Mouse (Mus musculus) midbrain, postnatal 0 days (tissue): ENCODE measurements around the gene Kalrn. TPM values are rescaled to one million over a fixed set of nuclear protein-coding genes. Genes with fewer than 3 reads are reported as not detected.

ENCODE experiments used
- ATAC-seq: fragments of 200-750 bp; cut with Nextera tagmentation; 2 replicates; pipeline ENCODE4 v1.8.0; 2017; ENCODE audit warnings: moderate number of reproducible peaks, mild to moderate bottlenecking, moderate TSS enrichment, moderate library complexity; ENCODE audit not compliant: low FRiP score
- DNase-seq: peaks from one replicate; pipeline ENCODE4 v3.0.0-alpha.2; 2015; ENCODE audit warnings: low spot score
- H3K27ac ChIP-seq: fragments of 300-500 bp; sonication (generic); 2 replicates; pipeline ENCODE4 v1.5.1; 2014; ENCODE audit warnings: low read depth, mild to moderate bottlenecking, low read length, mixed read lengths
- H3K27me3 ChIP-seq: fragments of 300-500 bp; sonication (generic); 2 replicates; pipeline ENCODE4 v1.6.1; 2014; ENCODE audit warnings: low read length, control low read depth, mixed read lengths; ENCODE audit not compliant: insufficient read depth
- H3K36me3 ChIP-seq: fragments of 300-500 bp; sonication (generic); 2 replicates; pipeline ENCODE4 v1.6.1; 2014; ENCODE audit warnings: low read length, control low read depth, mixed read lengths; ENCODE audit not compliant: insufficient read depth
- H3K4me1 ChIP-seq: fragments of 300-500 bp; sonication (generic); 2 replicates; pipeline ENCODE4 v1.6.1; 2014; ENCODE audit warnings: mild to moderate bottlenecking, control low read depth, antibody characterized with exemption, low read length, mixed read lengths; ENCODE audit not compliant: insufficient read depth
- H3K4me2 ChIP-seq: fragments of 300-500 bp; sonication (generic); 2 replicates; pipeline ENCODE4 v1.6.1; 2014; ENCODE audit warnings: low read depth, mild to moderate bottlenecking, low read length, mixed read lengths; ENCODE audit not compliant: poor library complexity, severe bottlenecking
- H3K4me3 ChIP-seq: fragments of 300-500 bp; sonication (generic); 2 replicates; pipeline ENCODE4 v1.5.1; 2014; ENCODE audit warnings: low read depth, mild to moderate bottlenecking, low read length, moderate library complexity
- H3K9ac ChIP-seq: fragments of 300-500 bp; sonication (generic); replicated peaks from 2 replicates; pipeline ENCODE4 v1.6.1; 2014; ENCODE audit warnings: mild to moderate bottlenecking, low read length, moderate library complexity, mixed read lengths; ENCODE audit not compliant: poor library complexity, severe bottlenecking
- H3K9me3 ChIP-seq: fragments of 300-500 bp; sonication (generic); 2 replicates; pipeline ENCODE4 v1.6.1; 2016; ENCODE audit warnings: low read length, control low read depth
- CTCF ChIP-seq: IDR thresholded peaks from 2 replicates; pipeline ENCODE4 v1.5.1; 2016; ENCODE audit warnings: antibody characterized with exemption, mild to moderate bottlenecking
- WGBS: fragments of 180-500 bp; shearing (Covaris S2); extraction: QIAGEN DNeasy Blood & Tissue Kit; methylation state at CpG from one replicate; pipeline ENCODE4 v1.1.7; 2014; 5-methylcytosine and 5-hydroxymethylcytosine counted together
- polyA plus RNA-seq: library from polyadenylated mRNA; unstranded; fragments of >200 nt; fragmentation: Nextera tagmentation; extraction: Ambion mirVana; gene quantifications from 2 replicates; pipeline ENCODE4 v1.2.1, GENCODE M21; 2015
- total RNA-seq: library from RNA; depleted of rRNA; stranded (reverse); fragments of >200 nt; gene quantifications from 2 replicates; pipeline ENCODE4 v1.2.3, GENCODE M21; 2014

Gene Kalrn
- total and polyA plus RNA-seq, 2 experiments from 2014 or later, result 23.6 to 128 TPM

DNA sequence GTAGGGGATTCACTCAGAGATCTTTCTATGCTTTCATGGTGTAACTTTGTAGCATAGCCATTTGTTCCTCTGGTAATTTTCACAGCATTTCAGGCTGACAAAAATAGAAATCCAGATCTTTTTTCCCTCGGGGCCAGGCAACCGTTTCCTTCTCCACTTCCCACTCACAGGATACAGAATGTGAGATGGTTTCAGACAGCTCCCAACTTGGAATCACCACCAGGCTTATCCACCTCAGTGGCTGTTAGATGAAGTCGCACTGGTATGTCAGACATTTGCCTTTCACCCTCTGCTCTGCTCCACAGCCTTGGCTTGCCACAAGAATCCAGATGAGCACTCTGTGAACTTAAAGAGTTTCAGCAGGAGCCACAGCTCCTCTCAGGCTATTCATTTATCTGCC, 48.1 kb downstream of the Kalrn start:
- ATAC-seq, result no peak
- no peaks in the 10 kb centered on the region for H3K36me3 ChIP-seq
- no peak for DNase-seq
- no peak overlapping the region for H3K4me3 ChIP-seq
- no peak for TF ChIP-seq CTCF
- H3K9ac ChIP-seq, result no peak overlapping the region
- H3K4me1 ChIP-seq, result peaks cover 5% of the 10 kb centered on the region; the same call in 1 of the 2 replicates
- no peak overlapping the region for H3K4me2 ChIP-seq
- WGBS, result 50% methylated on average over 3 of the region's 3 CpGs
- H3K27ac ChIP-seq, result 0 out of 2 replicates have a peak overlapping the region, but pooled peaks have one; percentile 32
- no peaks in the 10 kb centered on the region for H3K27me3 ChIP-seq
- no peaks in the 10 kb centered on the region for H3K9me3 ChIP-seq

DNA sequence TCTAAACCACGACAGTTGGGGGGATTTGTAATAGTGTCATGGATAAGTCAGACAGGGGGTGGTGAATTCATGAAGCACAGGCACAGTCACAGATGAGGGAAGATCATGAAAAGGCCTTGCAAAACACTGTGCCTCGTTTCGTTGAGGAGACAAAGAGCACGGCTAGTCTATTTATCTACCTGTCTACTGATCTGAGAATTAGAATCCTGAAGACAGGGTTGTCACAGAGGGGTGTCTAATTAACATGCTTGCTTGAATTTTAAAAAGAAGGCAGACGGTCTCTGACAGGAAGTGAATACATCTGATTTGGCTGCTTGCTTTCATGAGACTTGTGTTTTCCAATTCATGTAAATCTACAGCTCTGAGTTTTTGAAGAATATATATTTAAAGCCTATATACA, 52.3 kb downstream of the Kalrn start:
- H3K27me3 ChIP-seq, result no peaks in the 10 kb centered on the region
- no peak overlapping the region for H3K9ac ChIP-seq
- no peaks in the 10 kb centered on the region for H3K9me3 ChIP-seq
- H3K27ac ChIP-seq, result no peak overlapping the region
- 16% methylated on average over 5 of the region's 5 CpGs for WGBS
- H3K4me2 ChIP-seq, result no peak overlapping the region
- DNase-seq (no peak), ATAC-seq (no peak)
- peaks cover 11% of the 10 kb centered on the region; the same call in 1 of the 2 replicates for H3K4me1 ChIP-seq
- no peak overlapping the region for H3K4me3 ChIP-seq
- H3K36me3 ChIP-seq, result no peaks in the 10 kb centered on the region
- no peak for TF ChIP-seq CTCF

DNA sequence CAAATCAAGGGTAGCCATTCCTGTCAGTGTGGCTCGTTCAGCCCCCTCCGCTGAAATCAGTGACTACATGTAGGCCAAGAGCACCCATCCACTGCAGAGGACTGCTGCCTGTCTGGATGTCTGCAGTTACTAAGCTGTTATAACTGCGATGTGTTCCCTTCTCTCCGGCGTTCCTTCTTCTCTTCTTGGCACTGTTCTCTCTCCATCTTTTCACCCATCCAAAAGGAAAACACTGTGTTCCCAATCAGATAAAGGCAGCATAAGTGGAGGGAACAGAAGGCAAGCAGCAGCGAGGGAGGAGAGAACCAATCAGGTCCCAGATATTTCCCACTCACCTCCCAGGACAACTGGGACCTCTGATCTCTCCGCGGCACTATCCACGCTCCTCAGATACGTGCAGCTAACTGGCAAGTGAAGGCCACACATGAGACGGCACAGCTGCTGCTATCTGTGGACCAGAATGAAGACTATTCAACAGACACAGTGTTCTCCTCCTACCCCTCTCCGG, 56.4 kb downstream of the Kalrn start:
- Histone ChIP-seq H3K27me3 (no peaks in the 10 kb centered on the region), H3K36me3 (no peaks in the 10 kb centered on the region), H3K4me2 (no peak overlapping the region), H3K9me3 (no peaks in the 10 kb centered on the region), H3K4me1 (peaks cover 14% of the 10 kb centered on the region), H3K9ac (no peak overlapping the region), H3K4me3 (no peak overlapping the region), H3K27ac (no peak overlapping the region)
- 74% methylated on average over 12 of the region's 12 CpGs for WGBS
- no peak for ATAC-seq
- DNase-seq, result no peak
- TF ChIP-seq CTCF, result no peak

DNA sequence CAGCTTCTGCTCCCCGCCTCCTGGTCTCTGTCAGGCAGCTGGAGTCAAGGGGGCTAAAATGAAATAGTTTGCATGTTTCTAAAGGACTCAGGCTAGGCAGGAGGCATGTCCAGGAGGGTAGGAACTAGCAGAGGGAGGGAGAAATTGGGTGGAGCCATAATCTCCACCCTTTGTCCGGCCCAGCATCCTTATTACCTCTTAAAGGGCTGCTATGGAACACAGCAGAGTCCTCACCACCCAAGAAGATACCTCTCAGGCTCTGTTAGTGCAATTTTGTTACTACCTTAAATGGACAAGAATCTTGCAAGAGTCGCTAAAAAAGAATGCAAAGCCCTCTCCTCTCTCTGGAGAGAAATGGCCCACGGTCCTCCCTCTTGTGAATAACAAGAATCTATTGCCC, 57.8 kb downstream of the Kalrn start:
- WGBS, result 76% methylated on average over 4 of the region's 4 CpGs
- Histone ChIP-seq H3K4me3 (no peak overlapping the region), H3K9me3 (no peaks in the 10 kb centered on the region), H3K4me1 (peaks cover 14% of the 10 kb centered on the region), H3K36me3 (no peaks in the 10 kb centered on the region), H3K9ac (no peak overlapping the region), H3K27ac (no peak overlapping the region), H3K27me3 (no peaks in the 10 kb centered on the region), H3K4me2 (no peak overlapping the region)
- no peak for DNase-seq
- no peak for TF ChIP-seq CTCF
- ATAC-seq, result no peak

DNA sequence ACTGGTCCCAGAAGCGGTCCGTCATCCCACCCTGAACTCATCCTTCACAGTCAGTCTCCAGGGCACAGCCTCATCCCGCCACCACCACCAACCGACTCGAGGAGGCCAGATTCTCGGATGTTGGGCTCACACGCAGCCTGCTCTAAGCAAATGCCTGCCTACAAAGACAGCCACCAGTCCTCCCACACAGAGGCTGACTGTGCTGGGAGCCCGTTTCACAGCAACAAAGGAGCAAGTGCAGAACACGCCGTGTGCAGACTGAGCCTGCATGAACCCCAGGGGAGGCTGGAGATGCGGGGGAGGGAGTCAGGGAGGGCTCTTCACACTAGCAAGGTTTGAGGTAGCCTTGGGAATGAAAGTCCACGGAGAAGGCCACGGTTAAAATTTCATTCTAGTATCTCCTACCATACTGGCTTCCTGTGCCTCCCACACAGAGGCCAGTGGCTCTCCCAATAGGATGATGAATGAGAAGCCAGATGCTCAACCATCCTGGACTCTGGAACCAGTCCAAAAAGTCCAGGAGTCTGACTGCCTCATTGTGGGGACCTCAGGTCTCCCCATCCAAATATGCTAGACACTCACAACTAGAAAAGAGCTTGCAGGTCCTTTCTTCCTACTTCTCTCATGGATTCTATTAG, 59.3 kb downstream of the Kalrn start:
- Histone ChIP-seq H3K4me3 (no peak overlapping the region), H3K27ac (no peak overlapping the region), H3K27me3 (no peaks in the 10 kb centered on the region), H3K36me3 (no peaks in the 10 kb centered on the region), H3K9me3 (no peaks in the 10 kb centered on the region), H3K4me2 (no peak overlapping the region), H3K9ac (0 out of 2 replicates have a peak overlapping the region, but pooled peaks have one; percentile 8), H3K4me1 (peaks cover 14% of the 10 kb centered on the region)
- WGBS, result 44% methylated on average over 13 of the region's 13 CpGs
- peak; percentile 48 for DNase-seq
- ATAC-seq, result 0 out of 2 replicates have a peak, but pooled peaks have one; percentile 41
- no peak for TF ChIP-seq CTCF

DNA sequence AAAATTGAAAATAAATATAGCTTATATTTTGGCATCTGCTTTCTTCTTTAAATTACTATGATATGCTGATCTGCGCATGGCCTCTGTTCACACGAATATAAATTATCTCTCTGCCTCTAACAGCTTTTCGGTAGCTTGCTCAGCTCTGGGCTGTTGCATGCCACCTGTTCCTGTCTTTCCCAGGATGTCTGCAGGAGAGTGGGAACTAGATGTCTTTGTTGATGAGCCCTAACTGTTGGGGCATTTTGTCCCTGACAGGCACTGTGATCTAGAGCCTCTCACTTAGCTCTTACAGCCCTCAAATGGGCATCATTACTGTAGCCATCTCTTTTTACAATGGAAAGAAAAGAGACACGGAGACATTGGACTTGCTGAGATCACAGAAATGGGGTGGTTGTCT, 61.0 kb downstream of the Kalrn start:
- no peak overlapping the region for H3K4me2 ChIP-seq
- 79% methylated on average over 4 of the region's 4 CpGs for WGBS
- no peak for DNase-seq
- no peak for ATAC-seq
- H3K9me3 ChIP-seq, result no peaks in the 10 kb centered on the region
- H3K4me1 ChIP-seq, result peaks cover 14% of the 10 kb centered on the region
- H3K36me3 ChIP-seq, result no peaks in the 10 kb centered on the region
- no peaks in the 10 kb centered on the region for H3K27me3 ChIP-seq
- TF ChIP-seq CTCF, result no peak
- no peak overlapping the region for H3K9ac ChIP-seq
- H3K27ac ChIP-seq, result no peak overlapping the region
- H3K4me3 ChIP-seq, result no peak overlapping the region
